Mouse (Mus musculus): Measurements from ENCODE around the gene Gm5414. TPM values are rescaled to one million over a fixed set of nuclear protein-coding genes. Genes with fewer than 3 reads are reported as not detected.

The Gm5414 gene
- not detected in 2 replicates for total RNA-seq (2021)
- long read RNA-seq = 0 reads

GRCm38 (mm10) chr15:101627884-101628283, at the start of gene Gm5414:
Gene Gm5414, minus strand, starts transcription at chr15:101628188.
- no peak for DNase-seq

GRCm38 (mm10) chr15:101675978-101676377, 48.0 kb upstream of the Gm5414 start:
- DNase-seq = no peak

GRCm38 (mm10) chr15:101652736-101653265, 24.8 kb upstream of the Gm5414 start:
- DNase-seq = peak; percentile 19

- DNase-seq = no peak
Observed at GRCm38 (mm10) chr15:101647280-101647679, 19.3 kb upstream of the Gm5414 start, which contains the start of gene Gm5478. Gene Gm5478, minus strand, starts transcription at chr15:101647380.

DNA sequence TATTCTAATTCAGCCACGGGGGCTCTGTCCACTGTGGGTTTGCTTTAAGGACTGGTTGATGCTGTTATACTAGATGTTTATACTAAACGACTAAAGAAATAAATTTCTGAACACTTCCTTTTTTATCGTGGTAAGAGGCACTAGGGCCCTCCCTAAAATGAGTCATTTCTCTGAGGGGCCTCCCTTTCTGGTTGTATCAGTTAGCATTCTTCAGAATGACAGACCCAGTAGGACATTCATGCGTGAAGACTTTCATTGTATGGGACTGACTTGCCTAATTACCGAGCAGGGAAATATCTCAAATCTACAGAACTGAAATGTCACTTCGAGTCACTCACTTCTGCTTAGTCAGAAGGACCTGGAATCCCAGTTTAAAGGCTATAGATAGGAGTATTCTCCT, 28.9 kb downstream of the Gm5414 start:
- no peak for DNase-seq

DNA sequence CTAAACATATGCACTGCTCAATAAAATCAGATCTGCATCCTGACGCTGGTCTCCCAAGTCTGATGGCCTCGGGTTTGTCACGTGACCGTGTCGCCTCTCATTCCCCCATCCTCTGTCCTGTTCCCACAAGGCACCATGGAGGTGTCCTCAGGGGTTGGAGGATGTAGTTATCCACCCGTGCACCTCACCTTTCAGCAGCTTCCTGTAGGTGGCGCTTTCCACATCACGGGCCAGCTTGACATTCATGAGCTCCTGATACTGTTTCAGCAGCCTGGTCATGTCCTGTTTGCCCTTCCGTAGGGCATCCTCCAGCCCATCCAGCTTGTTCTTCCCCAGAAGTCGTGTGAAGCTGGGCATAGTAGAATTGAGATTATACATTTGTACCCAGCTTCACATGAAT, 39.8 kb downstream of the Gm5414 start:
- DNase-seq = no peak

DNA sequence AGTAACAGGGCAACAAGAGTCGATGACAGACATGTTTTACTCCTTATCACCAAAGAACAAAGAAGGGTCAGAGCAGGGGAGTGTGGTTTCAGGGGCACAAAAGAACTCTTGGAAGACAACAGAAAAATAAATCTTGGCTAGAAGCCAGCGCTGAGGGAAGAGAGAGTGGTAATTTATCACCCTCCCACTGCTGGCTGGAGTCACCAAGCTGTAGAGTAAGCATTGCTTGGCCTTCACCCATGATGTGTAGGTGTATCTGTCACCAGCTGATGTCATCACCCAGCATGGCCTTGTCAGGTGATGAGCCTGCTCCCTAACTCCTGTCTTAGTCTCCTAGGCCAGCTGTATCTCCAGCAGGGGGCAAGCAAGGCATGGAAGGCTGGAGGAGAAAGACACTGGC, 43.5 kb downstream of the Gm5414 start:
- no peak for DNase-seq

GRCm38 (mm10) chr15:101583211-101583965, 44.6 kb downstream of the Gm5414 start:
- no peak for DNase-seq

GRCm38 (mm10) chr15:101581701-101582100, 46.3 kb downstream of the Gm5414 start:
- DNase-seq = no peak

GRCm38 (mm10) chr15:101575506-101575905, 52.5 kb downstream of the Gm5414 start:
- DNase-seq = no peak

Small RNA genes lying within 50 kb of the gene (microRNA-seq; reads per million reads assigned to microRNA genes)
- gene Gm44383 (0 reads per million in 2 experiments), gene Gm44479 (0 reads per million in 2 experiments)

Other genes with a start within 250 kb of the Gm5414 start
- 0.67 and 0.76 TPM in 2 replicates for gene Krt7, start 217.1 kb downstream of the Gm5414 start, total RNA-seq (2021)
- not detected in 2 replicates for gene Krt87, start 189.4 kb downstream of the Gm5414 start, total RNA-seq (2021)
- gene Krt88, start 180.4 kb downstream of the Gm5414 start, total RNA-seq (2021) = not detected in 2 replicates
- not detected in 2 replicates for gene Krt81, start 164.4 kb downstream of the Gm5414 start, total RNA-seq (2021)
- not detected in 2 replicates for gene Krt86, start 154.7 kb downstream of the Gm5414 start, total RNA-seq (2021)
- not detected in 2 replicates for gene Krt83, start 136.7 kb downstream of the Gm5414 start, total RNA-seq (2021)
- not detected in 2 replicates for gene Gm49425, start 110.9 kb downstream of the Gm5414 start, total RNA-seq (2021)
- not detected in 2 replicates for gene Krt84, start 95.4 kb downstream of the Gm5414 start, total RNA-seq (2021)
- not detected in 2 replicates for gene Krt82, start 77.5 kb downstream of the Gm5414 start, total RNA-seq (2021)
- not detected in 2 replicates for gene Krt90, start 65.2 kb downstream of the Gm5414 start, total RNA-seq (2021)
- gene Krt75, start 54.3 kb downstream of the Gm5414 start, total RNA-seq (2021) = not detected in 2 replicates
- gene Gm5478, start 19.2 kb upstream of the Gm5414 start, total RNA-seq (2021) = not detected in 2 replicates
- gene Krt6b, start 52.1 kb upstream of the Gm5414 start, total RNA-seq (2021) = not detected in 2 replicates
- not detected in 2 replicates for gene Krt6a, start 66.1 kb upstream of the Gm5414 start, total RNA-seq (2021)
- not detected in 2 replicates for gene Krt5, start 84.7 kb upstream of the Gm5414 start, total RNA-seq (2021)
- gene Krt71, start 114.9 kb upstream of the Gm5414 start, total RNA-seq (2021) = not detected in 2 replicates
- gene Krt72, start 158.3 kb upstream of the Gm5414 start, total RNA-seq (2021) = not detected in 2 replicates
- gene Krt73, start 174.2 kb upstream of the Gm5414 start, total RNA-seq (2021) = not detected in 2 replicates
- not detected in 2 replicates for gene Krt2, start 190.0 kb upstream of the Gm5414 start, total RNA-seq (2021)
- gene Krt1, start 222.6 kb upstream of the Gm5414 start, total RNA-seq (2021) = 0.15 and 0.48 TPM in 2 replicates
- not detected in 2 replicates for gene Krt77, start 241.5 kb upstream of the Gm5414 start, total RNA-seq (2021)